Mouse (Mus musculus) left cerebral cortex, postnatal 14 days (tissue): ENCODE data around the gene Purb. TPM values are rescaled to one million over a fixed set of nuclear protein-coding genes. Genes with fewer than 3 reads are reported as not detected.

Source experiments
- DNase-seq, 2 experiments: peaks; one replicate each; pipeline ENCODE4 v3.0.0; 2021 to 2022; ENCODE audit warnings: low spot score in 2 of 2, mixed read lengths in 1 of 2
- intact Hi-C: fragments of 180-260 bp; cut with DNase I; formaldehyde crosslinking; loops from one replicate; pipeline ENCODE4 v1.15.1; 2025
- long read RNA-seq, 2 experiments: library from polyadenylated mRNA; stranded (forward); transcript quantifications; one replicate each; pipeline ENCODE4 v2.0.0; 2021
- total RNA-seq, 2 experiments: library from RNA; stranded (reverse); gene quantifications; 2 replicates each; pipeline ENCODE4 v1.2.3; 2021

Gene Purb
- 100 to 1,000 TPM; 300 to 303 TPM for total RNA-seq
- long read RNA-seq, experiment 1, full-length matches to known transcripts = 157 of 157 reads
- long read RNA-seq, experiment 1, partial matches to known transcripts = 0 of 157 reads
- long read RNA-seq, experiment 1, other reads (novel, unspliced or antisense) = 0 of 157 reads
- long read RNA-seq, experiment 2, full-length matches to known transcripts = 137 of 138 reads
- long read RNA-seq, experiment 2, partial matches to known transcripts = 0 of 138 reads
- long read RNA-seq, experiment 2, other reads (novel, unspliced or antisense) = 1 of 138 reads

GRCm38 (mm10) chr11:6475867-6476484, at the start of gene Purb:
TSS of gene Purb (minus strand) at chr11:6475917.
- intact Hi-C loops = loop anchor here (5.0 to 10.0 kb wide), 2 partner anchors 51 to 149 kb away; partner anchors contain the start of gene Tbrg4
- peak; percentile 90 to 94 for DNase-seq

- DNase-seq = no peak
- intact Hi-C loops = loop anchor here (5.0 kb wide), 1 partner anchor 48 kb away; the partner anchor contains the start of gene Purb
These were observed 49.5 kb upstream of the Purb start for GRCm38 (mm10) chr11:6525241-6525640.

- intact Hi-C loops = loop anchor here (5.0 kb wide), 1 partner anchor 48 kb away; the partner anchor contains the start of gene Purb
- no peak for DNase-seq
These were observed 49.1 kb upstream of the Purb start for GRCm38 (mm10) chr11:6524880-6525238.

- intact Hi-C loops = no loop called here
- no peak for DNase-seq
These were observed 48.6 kb upstream of the Purb start for GRCm38 (mm10) chr11:6524165-6524879.

GRCm38 (mm10) chr11:6523662-6524088, 48.0 kb upstream of the Purb start:
- intact Hi-C loops = no loop called here
- DNase-seq = no peak

- intact Hi-C loops = no loop called here
- peak in 1 of 2 experiments; percentile 31 for DNase-seq
These were observed 47.2 kb upstream of the Purb start for GRCm38 (mm10) chr11:6522782-6523525.

- intact Hi-C loops = no loop called here
- DNase-seq = no peak
These were observed 44.9 kb upstream of the Purb start, which contains the start of gene Myo1g for GRCm38 (mm10) chr11:6520507-6521173. TSS of gene Myo1g (minus strand) at chr11:6520965.

- intact Hi-C loops = no loop called here
- no peak for DNase-seq
These were observed 43.8 kb upstream of the Purb start for GRCm38 (mm10) chr11:6519491-6520033.

GRCm38 (mm10) chr11:6514837-6515236, 39.1 kb upstream of the Purb start:
- no peak for DNase-seq
- intact Hi-C loops = no loop called here

- DNase-seq = no peak
- intact Hi-C loops = no loop called here
These were observed 32.7 kb upstream of the Purb start for GRCm38 (mm10) chr11:6508269-6508876.

GRCm38 (mm10) chr11:6506516-6506915, 30.8 kb upstream of the Purb start:
- intact Hi-C loops = no loop called here
- no peak for DNase-seq

GRCm38 (mm10) chr11:6504689-6505088, 29.0 kb upstream of the Purb start:
- DNase-seq = no peak
- intact Hi-C loops = no loop called here

GRCm38 (mm10) chr11:6504226-6504625, 28.5 kb upstream of the Purb start:
- intact Hi-C loops = no loop called here
- no peak for DNase-seq

GRCm38 (mm10) chr11:6502506-6502905, 26.8 kb upstream of the Purb start:
- intact Hi-C loops = no loop called here
- DNase-seq = no peak

GRCm38 (mm10) chr11:6497311-6497948, 21.7 kb upstream of the Purb start:
- DNase-seq = no peak
- intact Hi-C loops = no loop called here

GRCm38 (mm10) chr11:6489691-6490503, 14.2 kb upstream of the Purb start:
- intact Hi-C loops = no loop called here
- DNase-seq = no peak

GRCm38 (mm10) chr11:6489257-6489656, 13.5 kb upstream of the Purb start:
- DNase-seq = no peak
- intact Hi-C loops = no loop called here
